Mouse (Mus musculus) A20 (cell line): Measurements from ENCODE around the gene Dnajb1.
A peak's percentile ranks its signal among the peaks of the same experiment; 100 is the strongest.
"Not testable (repeated sequence)": the region's sequence is repeated elsewhere in the genome, so short reads cannot be mapped to it uniquely, and the experiment has no call there.

Experiments used
- DNase-seq: peaks from one replicate; pipeline ENCODE4 v3.0.0-alpha.2; 2011; ENCODE audit warnings: low read depth, low spot score

Gene Dnajb1

GRCm38 (mm10) chr8:83607661-83608397 lies at the start of gene Dnajb1, which contains the start of gene Tecr:
Gene Dnajb1, plus strand, starts transcription at chr8:83608193.
Gene Tecr, minus strand, starts transcription at chr8:83607971.
- peak; percentile 100 for DNase-seq

- DNase-seq, result no peak
Observed at GRCm38 (mm10) chr8:83562669-83563068, 45.3 kb upstream of the Dnajb1 start.

GRCm38 (mm10) chr8:83563246-83563645 lies 44.7 kb upstream of the Dnajb1 start:
- DNase-seq, result no peak

- DNase-seq, result no peak
Observed at GRCm38 (mm10) chr8:83565731-83566375, 42.1 kb upstream of the Dnajb1 start.

GRCm38 (mm10) chr8:83566469-83567395 lies 41.3 kb upstream of the Dnajb1 start, which contains the start of gene Ndufb7:
Gene Ndufb7, plus strand, starts transcription at chr8:83566671.
- peak; percentile 94 for DNase-seq

- no peak for DNase-seq
Observed at GRCm38 (mm10) chr8:83567668-83568067, 40.3 kb upstream of the Dnajb1 start.

GRCm38 (mm10) chr8:83568128-83568527 lies 39.9 kb upstream of the Dnajb1 start:
- DNase-seq, result no peak

- no peak for DNase-seq
Observed at GRCm38 (mm10) chr8:83568755-83569154, 39.2 kb upstream of the Dnajb1 start.

GRCm38 (mm10) chr8:83569165-83569564 lies 38.8 kb upstream of the Dnajb1 start:
- DNase-seq, result no peak

GRCm38 (mm10) chr8:83570272-83571000 lies 37.6 kb upstream of the Dnajb1 start:
- no peak for DNase-seq

GRCm38 (mm10) chr8:83571001-83571340 lies 37.0 kb upstream of the Dnajb1 start:
- DNase-seq, result not testable (repeated sequence)

GRCm38 (mm10) chr8:83571791-83572190 lies 36.2 kb upstream of the Dnajb1 start:
- no peak for DNase-seq

GRCm38 (mm10) chr8:83572246-83572812 lies 35.7 kb upstream of the Dnajb1 start:
- DNase-seq, result no peak

GRCm38 (mm10) chr8:83573140-83573875 lies 34.7 kb upstream of the Dnajb1 start:
- DNase-seq, result no peak

GRCm38 (mm10) chr8:83574631-83575315 lies 33.2 kb upstream of the Dnajb1 start:
- no peak for DNase-seq

GRCm38 (mm10) chr8:83575561-83576515 lies 32.2 kb upstream of the Dnajb1 start:
- no peak for DNase-seq

GRCm38 (mm10) chr8:83576516-83576895 lies 31.5 kb upstream of the Dnajb1 start:
- DNase-seq, result no peak

- no peak for DNase-seq
Observed at GRCm38 (mm10) chr8:83576921-83577320, 31.1 kb upstream of the Dnajb1 start.

- no peak for DNase-seq
Observed at GRCm38 (mm10) chr8:83577384-83577791, 30.6 kb upstream of the Dnajb1 start.
